Mouse (Mus musculus): ENCODE measurements at regions not wholly inside any gene's neighbourhood (a gene's known extent, or its start where the extent isn't known, plus 50 kb on each side); places are given as distances from the start of the nearest gene placed in this dataset.

GRCm38 (mm10) chr10:16608339-16608738 lies 1114.7 kb upstream of the Cited2 start:
- TF ChIP-seq CTCF (IDR thresholded peaks at IDR 0.05; ENCODE audit: low read depth, low read length) (no peak), POLR2A (IDR thresholded peaks at IDR 0.05; ENCODE audit: extremely low read depth, insufficient read depth, low read length) (no peak)
